Mouse (Mus musculus): Measurements from ENCODE around the gene Taar9. TPM values are rescaled to one million over a fixed set of nuclear protein-coding genes. Genes with fewer than 3 reads are reported as not detected.
"Not testable (repeated sequence)": the region's sequence is repeated elsewhere in the genome, so short reads cannot be mapped to it uniquely, and the experiment has no call there.

Taar9 gene
- total RNA-seq, 2 experiments from 2014 or later = not detected

DNA sequence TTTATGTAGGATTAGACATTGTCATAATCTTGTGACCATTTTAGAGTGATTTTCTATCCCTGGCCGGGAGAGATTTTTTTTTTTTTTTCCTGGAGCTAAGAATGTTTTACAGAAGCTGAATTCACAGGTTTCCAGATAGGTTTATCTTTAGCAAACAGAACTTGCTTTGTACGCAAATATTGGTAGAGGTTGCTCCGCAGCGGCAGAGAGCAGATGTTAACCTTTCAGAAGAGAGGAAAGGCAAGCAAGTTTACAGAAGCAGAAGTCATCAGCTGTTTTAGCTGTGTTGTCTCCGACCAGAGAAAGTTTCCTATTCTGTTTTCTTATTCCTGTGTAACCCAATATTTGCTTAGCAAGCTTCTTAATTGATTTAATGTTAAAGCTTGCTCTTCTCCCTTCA, 22.8 kb downstream of the Taar9 start:
- intact Hi-C loops (cut with DNase I) = no loop called here
- DNase-seq (ENCODE audit: low spot score in 2 of 2) = no peak

DNA sequence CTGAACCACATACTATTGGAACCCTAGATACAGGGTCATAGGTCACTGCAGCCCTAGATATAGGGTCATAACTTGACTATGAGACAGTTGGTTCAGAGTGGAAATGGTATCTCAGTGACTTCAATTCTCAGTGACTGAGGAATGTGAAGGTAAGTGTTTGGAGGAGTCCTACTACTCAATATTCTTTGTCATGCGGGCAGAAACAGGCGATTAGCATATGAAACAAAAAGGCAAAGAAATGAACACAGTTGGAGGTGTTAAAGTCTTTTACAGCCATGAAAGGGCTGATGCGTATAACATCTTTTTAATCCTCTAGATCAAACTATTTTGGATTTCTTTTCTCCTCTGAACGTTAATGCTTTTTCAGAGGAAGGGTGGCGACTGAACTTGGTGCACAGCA, 23.4 kb downstream of the Taar9 start:
- intact Hi-C loops (cut with DNase I) = no loop called here
- no peak for DNase-seq (ENCODE audit: low spot score in 2 of 2)

DNA sequence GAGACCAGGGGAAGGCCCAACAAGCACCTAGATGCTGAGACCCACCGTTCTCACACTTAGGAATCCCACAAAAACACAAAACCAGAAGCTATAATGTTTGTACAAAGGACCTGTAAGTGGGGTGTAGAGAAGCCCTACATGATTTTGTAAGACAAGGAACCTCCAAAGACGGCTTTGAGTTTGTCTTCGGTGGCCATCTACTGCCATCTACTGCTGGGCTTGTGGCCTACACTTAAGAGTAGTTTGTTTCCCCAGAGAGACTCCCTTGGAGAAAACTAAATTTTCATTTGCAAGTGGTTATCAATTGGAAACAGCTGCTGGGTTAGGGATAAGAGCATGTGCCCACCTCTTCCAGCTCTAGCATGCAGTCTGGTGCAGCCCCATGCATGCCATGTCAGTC, 29.2 kb downstream of the Taar9 start:
- DNase-seq (ENCODE audit: low spot score in 2 of 2) = peak; percentile 36 to 57
- intact Hi-C loops (cut with DNase I) = loop anchor here (2.0 kb wide), 2 partner anchors 101 to 267 kb away; no protein-coding TSS in a partner anchor

DNA sequence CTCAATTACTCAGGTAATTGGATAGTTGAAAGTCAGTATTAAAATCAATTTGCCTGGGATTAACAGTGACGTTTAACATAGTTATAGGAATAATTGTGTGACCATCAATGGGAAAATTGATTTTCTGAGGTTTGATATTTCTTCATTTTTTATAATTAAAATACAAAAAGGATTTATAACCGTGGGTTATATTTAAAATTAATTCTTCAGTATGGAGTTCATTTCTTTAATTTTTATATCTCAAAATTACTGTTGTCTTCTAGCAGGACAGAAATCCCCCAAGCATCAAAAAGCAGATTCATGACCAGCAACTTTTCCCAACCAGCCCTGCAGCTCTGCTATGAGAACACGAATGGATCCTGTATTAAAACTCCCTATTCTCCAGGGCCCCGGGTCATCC, 33.1 kb downstream of the Taar9 start, which contains the start of gene Taar8a:
Gene Taar8a, plus strand, starts transcription at position 301 of the 400 bp plus-strand sequence.
- DNase-seq (ENCODE audit: low spot score in 2 of 2); intact Hi-C loops (cut with DNase I): not testable (repeated sequence)

DNA sequence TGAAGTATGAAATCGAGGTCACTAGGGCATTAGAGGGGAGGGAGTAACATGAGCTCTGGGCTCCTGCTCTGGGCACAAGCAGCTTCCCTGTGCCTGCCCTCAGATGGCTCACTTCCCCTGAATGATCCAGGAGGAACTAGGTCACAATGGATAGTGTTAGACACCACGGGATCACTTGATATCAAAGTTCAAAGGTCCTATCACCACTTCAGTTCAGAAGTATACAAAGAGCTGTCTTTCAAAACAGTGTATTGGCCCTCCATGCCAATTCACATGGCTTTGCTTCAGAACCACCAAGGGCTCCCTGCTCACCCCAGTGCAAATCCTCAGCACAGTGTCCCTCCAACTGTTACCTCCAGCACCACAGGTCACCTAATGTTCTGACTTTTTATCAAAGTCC, 34.6 kb downstream of the Taar9 start:
- intact Hi-C loops (cut with DNase I) = not testable (repeated sequence)

DNA sequence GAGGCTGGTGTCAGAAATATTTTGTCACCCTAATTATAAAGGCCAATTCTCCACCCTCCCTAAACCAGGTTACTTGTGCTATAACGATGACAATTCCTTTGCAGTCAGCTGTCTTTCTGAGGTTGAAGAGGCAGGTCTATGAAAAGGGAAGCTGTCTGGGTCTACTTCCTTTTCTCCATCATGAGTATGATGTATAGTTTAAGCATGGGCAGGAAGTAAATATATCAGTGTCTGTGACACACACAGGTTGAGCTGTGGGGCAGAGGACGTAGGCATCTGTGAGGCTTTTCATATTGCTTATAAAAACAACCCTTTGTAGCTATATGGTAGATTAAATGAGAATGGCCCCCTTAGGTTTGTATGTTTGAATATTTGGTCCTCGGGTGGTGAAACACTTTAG, 50.3 kb downstream of the Taar9 start:
- intact Hi-C loops (cut with DNase I) = no loop called here
- DNase-seq (ENCODE audit: low spot score in 2 of 2) = no peak

More for the DNA sequence above, 34.6 kb downstream of the Taar9 start:
- DNase-seq (ENCODE audit: low spot score in 2 of 2) = not testable (repeated sequence)

Other genes starting within 250 kb of the Taar9 start
- gene Vnn1, start 214.8 kb downstream of the Taar9 start, total RNA-seq (2021) = under 1 TPM in 1 of 2 experiments, not detected in 1; 0.23 TPM
- not detected for gene Taar1, start 189.2 kb downstream of the Taar9 start, total RNA-seq (2021)
- gene Taar2, start 171.0 kb downstream of the Taar9 start, total RNA-seq (2021) = not detected
- gene Taar3, start 160.0 kb downstream of the Taar9 start, total RNA-seq (2021) = not detected
- gene Taar4, start 149.0 kb downstream of the Taar9 start, total RNA-seq (2021) = not detected
- not detected for gene Taar5, start 138.8 kb downstream of the Taar9 start, total RNA-seq (2021)
- not detected for gene Taar6, start 123.9 kb downstream of the Taar9 start, total RNA-seq (2021)
- not detected for gene Taar7a, start 116.1 kb downstream of the Taar9 start, total RNA-seq (2021)
- gene Taar7b, start 109.6 kb downstream of the Taar9 start, total RNA-seq (2021) = not detected
- not detected for gene Taar7d, start 82.3 kb downstream of the Taar9 start, total RNA-seq (2021)
- not detected for gene Taar7e, start 71.9 kb downstream of the Taar9 start, total RNA-seq (2021)
- gene Taar7f, start 60.0 kb downstream of the Taar9 start, total RNA-seq (2021) = not detected
- gene Taar8a, start 33.0 kb downstream of the Taar9 start, total RNA-seq (2021) = not detected
- gene Taar8b, start 17.2 kb downstream of the Taar9 start, total RNA-seq (2021) = not detected
- gene Taar8c, start 7.6 kb downstream of the Taar9 start, total RNA-seq (2021) = not detected
- gene Stx7, start 39.8 kb upstream of the Taar9 start, total RNA-seq (2021) = 100 to 1,000 TPM; 128 to 129 TPM
- 1 to 10 TPM; 8.2 to 8.8 TPM for gene Moxd1, start 114.0 kb upstream of the Taar9 start, total RNA-seq (2021)

Data from left cerebral cortex, postnatal 25 days (tissue).